Mouse (Mus musculus): ENCODE measurements around the gene Mbtps1. TPM values are rescaled to one million over a fixed set of nuclear protein-coding genes. Genes with fewer than 3 reads are reported as not detected.

The Mbtps1 gene
- polyA plus RNA-seq, 1 experiment from 2014 or later, result 72.2 TPM

DNA sequence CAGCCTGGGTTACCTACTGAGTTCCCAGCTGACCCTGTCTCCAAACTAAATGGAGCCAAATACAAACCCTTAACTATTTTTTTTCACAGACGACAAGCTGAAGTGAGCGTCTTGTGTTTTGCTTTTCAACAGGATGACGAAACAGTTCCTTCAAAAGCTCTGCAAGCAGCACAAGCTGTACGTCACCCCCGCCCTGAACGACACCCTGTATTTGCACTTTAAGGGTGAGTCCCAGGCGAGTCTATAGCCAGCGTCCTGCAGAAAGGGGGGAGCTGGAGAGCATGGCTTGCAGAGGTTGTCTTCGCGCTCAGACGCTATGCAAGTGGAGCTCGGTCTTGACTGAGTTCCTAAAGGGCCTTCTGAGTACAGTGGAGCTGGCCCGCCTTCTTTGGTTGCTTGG, 20.6 kb upstream of the Mbtps1 start:
- Histone ChIP-seq H3K9ac (no peak overlapping the region), H3K36me3 (no peaks in the 10 kb centered on the region), H3K27me3 (replicated peaks) (peaks cover 32% of the 10 kb centered on the region), H3K4me1 (peaks cover 37% of the 10 kb centered on the region), H3K27ac (replicated peaks) (no peak overlapping the region), H3K4me2 (no peak overlapping the region), H3K4me3 (no peak overlapping the region), H3K9me3 (no peaks in the 10 kb centered on the region)
- ATAC-seq (ENCODE audit: extremely low read depth, insufficient number of reproducible peaks, low FRiP score, low TSS enrichment), result no peak
- 46% methylated on average over 13 of the region's 13 CpGs for WGBS

DNA sequence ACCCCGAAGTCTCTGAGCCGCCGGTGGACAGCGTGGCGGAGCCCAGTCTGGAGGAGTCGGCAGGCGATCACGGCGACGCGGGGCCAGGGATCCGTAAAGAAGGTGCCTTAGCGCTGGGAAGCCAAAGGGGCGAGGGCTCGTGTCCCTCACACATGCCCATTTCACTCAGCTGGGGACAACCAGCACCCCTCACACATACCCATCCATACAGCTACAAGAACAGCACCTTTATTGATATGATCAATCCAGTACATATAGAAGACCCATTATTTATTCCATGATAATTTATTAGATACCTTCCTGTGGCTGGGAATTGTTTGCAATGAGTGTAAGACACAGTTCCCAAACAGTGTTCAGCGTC, 16.8 kb upstream of the Mbtps1 start:
- Histone ChIP-seq H3K4me2 (peak overlapping the region; percentile 99), H3K4me1 (peaks cover 30% of the 10 kb centered on the region), H3K27me3 (replicated peaks) (peaks cover 39% of the 10 kb centered on the region), H3K27ac (replicated peaks) (no peak overlapping the region), H3K36me3 (no peaks in the 10 kb centered on the region), H3K9me3 (no peaks in the 10 kb centered on the region), H3K4me3 (peak overlapping the region; percentile 73), H3K9ac (peak overlapping the region; percentile 88)
- 3% methylated on average over 16 of the region's 16 CpGs for WGBS
- ATAC-seq (ENCODE audit: extremely low read depth, insufficient number of reproducible peaks, low FRiP score, low TSS enrichment), result no peak

DNA sequence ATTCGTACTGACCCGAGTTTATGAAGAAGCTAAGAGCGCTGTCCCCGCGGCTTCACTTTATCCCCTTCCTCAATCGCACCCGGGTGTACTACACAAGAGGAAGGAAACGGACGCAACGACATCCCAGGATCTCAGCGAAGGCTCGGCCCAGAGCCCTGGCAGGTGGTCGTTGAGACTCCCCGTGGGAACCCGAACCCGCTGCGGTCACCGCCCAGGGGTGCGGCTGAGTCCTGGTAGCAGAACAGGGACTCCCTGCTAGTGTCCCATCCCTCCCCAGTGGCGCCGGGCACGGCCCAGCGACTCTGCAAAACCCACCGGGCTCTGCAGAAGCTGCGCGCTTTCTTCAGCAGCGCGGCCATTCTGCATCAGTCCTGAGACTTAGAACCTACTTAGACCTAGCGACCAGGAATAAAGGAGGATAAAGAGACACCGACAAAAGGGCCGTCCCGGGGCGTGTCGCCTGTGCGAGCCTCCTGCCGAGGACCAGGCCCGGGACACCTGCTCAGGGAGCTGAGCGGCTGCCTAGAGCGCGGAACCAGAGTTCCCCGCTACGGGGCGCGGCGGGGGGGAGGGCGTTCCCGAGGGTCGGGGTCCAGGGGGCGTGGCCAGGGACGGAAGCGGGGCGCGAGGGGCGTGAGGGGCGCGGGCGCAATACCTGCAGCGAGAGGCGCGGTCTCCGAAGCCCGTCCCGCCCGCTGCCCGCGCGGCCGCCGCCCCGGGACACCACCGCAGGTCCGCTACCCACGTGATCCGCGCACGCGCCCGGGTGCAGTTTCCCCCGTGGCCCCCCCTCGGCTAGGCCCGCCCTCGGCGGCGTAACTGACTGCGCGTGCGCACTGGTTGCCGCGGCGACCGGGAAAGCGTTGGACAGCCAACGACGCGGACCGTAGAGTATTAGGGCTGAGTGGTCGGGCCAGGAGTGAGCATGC, 16.2 kb upstream of the Mbtps1 start, which contains the start of the genes Hsdl1 and Dnaaf1:
TSS of gene Hsdl1 (minus strand) at position 747 of the 929 bp plus-strand sequence.
TSS of gene Dnaaf1 (plus strand) at position 799 of the 929 bp plus-strand sequence.
- Histone ChIP-seq H3K36me3 (no peaks in the 10 kb centered on the region), H3K4me2 (peak within 1 kb of the TSS; percentile 99), H3K27me3 (replicated peaks) (peaks cover 39% of the 10 kb centered on the region), H3K9ac (peak within 1 kb of the TSS; percentile 88), H3K27ac (replicated peaks) (peak within 1 kb of the TSS; percentile 65), H3K4me3 (peak within 1 kb of the TSS; percentile 73), H3K4me1 (peaks cover 27% of the 10 kb centered on the region), H3K9me3 (no peaks in the 10 kb centered on the region)
- 1% methylated on average over 88 of the region's 97 CpGs for WGBS
- ATAC-seq (ENCODE audit: extremely low read depth, insufficient number of reproducible peaks, low FRiP score, low TSS enrichment), result peak; percentile 90

GRCm38 (mm10) chr8:119572411-119572810, 13.9 kb upstream of the Mbtps1 start:
- 87% methylated on average over 4 of the region's 4 CpGs for WGBS

GRCm38 (mm10) chr8:119571135-119571534, 12.6 kb upstream of the Mbtps1 start:
- Histone ChIP-seq H3K9ac (no peak overlapping the region), H3K27me3 (replicated peaks) (peaks cover 16% of the 10 kb centered on the region), H3K36me3 (peaks cover 13% of the 10 kb centered on the region), H3K4me1 (peaks cover 20% of the 10 kb centered on the region), H3K9me3 (no peaks in the 10 kb centered on the region), H3K27ac (replicated peaks) (no peak overlapping the region), H3K4me3 (no peak overlapping the region), H3K4me2 (no peak overlapping the region)
- no peak for ATAC-seq (ENCODE audit: extremely low read depth, insufficient number of reproducible peaks, low FRiP score, low TSS enrichment)
- 75% methylated on average over 6 of the region's 6 CpGs for WGBS

More at GRCm38 (mm10) chr8:119572411-119572810, 13.9 kb upstream of the Mbtps1 start:
- Histone ChIP-seq H3K27me3 (replicated peaks) (peaks cover 28% of the 10 kb centered on the region), H3K9me3 (no peaks in the 10 kb centered on the region), H3K4me3 (no peak overlapping the region), H3K4me1 (peaks cover 20% of the 10 kb centered on the region), H3K36me3 (peaks cover 6% of the 10 kb centered on the region; the same call in 1 of the 2 replicates), H3K27ac (replicated peaks) (no peak overlapping the region), H3K4me2 (no peak overlapping the region), H3K9ac (no peak overlapping the region)
- ATAC-seq (ENCODE audit: extremely low read depth, insufficient number of reproducible peaks, low FRiP score, low TSS enrichment), result no peak

DNA sequence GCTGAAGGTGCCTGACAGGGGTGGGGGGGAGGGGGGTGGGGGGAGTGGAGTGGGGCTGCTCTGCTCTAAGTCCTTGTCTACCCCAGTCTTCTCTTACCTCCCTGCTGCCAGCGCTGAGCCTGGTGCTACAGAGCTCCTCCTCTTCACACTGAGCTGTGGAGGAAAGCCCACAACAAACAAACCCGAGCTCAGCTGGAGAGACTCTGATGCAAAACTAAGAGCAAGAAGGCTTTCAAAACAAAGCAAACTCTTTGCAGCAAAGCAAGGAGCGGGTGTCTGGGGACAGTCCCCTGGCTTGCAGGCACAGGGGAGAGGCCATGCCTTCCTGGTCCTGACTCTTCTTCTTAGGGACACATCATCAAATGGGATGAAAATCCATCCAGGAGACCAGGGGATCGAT, 11.3 kb upstream of the Mbtps1 start:
- Histone ChIP-seq H3K4me2 (no peak overlapping the region), H3K27me3 (replicated peaks) (peaks cover 7% of the 10 kb centered on the region; the same call in 1 of the 2 replicates), H3K36me3 (peaks cover 26% of the 10 kb centered on the region), H3K9me3 (no peaks in the 10 kb centered on the region), H3K4me1 (peaks cover 20% of the 10 kb centered on the region), H3K4me3 (no peak overlapping the region), H3K27ac (replicated peaks) (no peak overlapping the region), H3K9ac (no peak overlapping the region)
- WGBS, result 49% methylated on average over 4 of the region's 4 CpGs
- no peak for ATAC-seq (ENCODE audit: extremely low read depth, insufficient number of reproducible peaks, low FRiP score, low TSS enrichment)

DNA sequence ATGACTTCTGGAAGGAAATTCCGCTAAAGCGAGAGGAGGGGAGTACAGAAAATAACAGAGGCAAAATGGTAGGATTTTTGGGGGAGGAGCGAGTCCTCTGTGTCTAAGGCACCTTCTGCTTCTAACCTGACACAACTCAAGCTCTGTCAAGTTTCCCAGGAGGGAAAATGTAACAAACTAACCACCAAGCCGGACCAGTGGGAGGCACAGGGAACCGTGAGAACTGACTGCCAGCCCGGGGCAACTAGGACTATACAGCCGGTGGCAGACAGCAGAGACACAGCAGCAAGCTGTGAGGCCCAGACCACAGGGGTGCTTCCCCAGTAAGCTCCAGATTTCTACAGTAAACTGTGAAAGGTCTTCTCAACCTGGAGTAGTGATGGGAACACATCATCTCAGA, 10.4 kb upstream of the Mbtps1 start:
- peaks cover 35% of the 10 kb centered on the region for H3K36me3 ChIP-seq
- no peak overlapping the region for H3K4me2 ChIP-seq
- no peaks in the 10 kb centered on the region for H3K9me3 ChIP-seq
- peaks cover 15% of the 10 kb centered on the region for H3K4me1 ChIP-seq
- no peak overlapping the region for H3K27ac ChIP-seq (replicated peaks)
- WGBS, result 58% methylated on average over 7 of the region's 7 CpGs
- no peak overlapping the region for H3K4me3 ChIP-seq
- no peak overlapping the region for H3K9ac ChIP-seq
- no peak for ATAC-seq (ENCODE audit: extremely low read depth, insufficient number of reproducible peaks, low FRiP score, low TSS enrichment)
- H3K27me3 ChIP-seq (replicated peaks), result peaks cover 7% of the 10 kb centered on the region; the same call in 1 of the 2 replicates

- peaks cover 1% of the 10 kb centered on the region; the same call in 1 of the 2 replicates for H3K27me3 ChIP-seq (replicated peaks)
- no peak for ATAC-seq (ENCODE audit: extremely low read depth, insufficient number of reproducible peaks, low FRiP score, low TSS enrichment)
- no peak overlapping the region for H3K9ac ChIP-seq
- no peak overlapping the region for H3K4me2 ChIP-seq
- H3K9me3 ChIP-seq, result no peaks in the 10 kb centered on the region
- peaks cover 8% of the 10 kb centered on the region for H3K4me1 ChIP-seq
- no peak overlapping the region for H3K4me3 ChIP-seq
- WGBS, result 79% methylated on average over 9 of the region's 9 CpGs
- peaks cover 42% of the 10 kb centered on the region for H3K36me3 ChIP-seq
- no peak overlapping the region for H3K27ac ChIP-seq (replicated peaks)
Observed at GRCm38 (mm10) chr8:119568251-119568650, 9.7 kb upstream of the Mbtps1 start.

- Histone ChIP-seq H3K27ac (replicated peaks) (no peak overlapping the region), H3K9ac (no peak overlapping the region), H3K9me3 (no peaks in the 10 kb centered on the region), H3K27me3 (replicated peaks) (no peaks in the 10 kb centered on the region), H3K36me3 (peaks cover 60% of the 10 kb centered on the region), H3K4me1 (peaks cover 5% of the 10 kb centered on the region; the same call in 1 of the 2 replicates), H3K4me3 (no peak overlapping the region), H3K4me2 (no peak overlapping the region)
- 59% methylated on average over 11 of the region's 11 CpGs for WGBS
- no peak for ATAC-seq (ENCODE audit: extremely low read depth, insufficient number of reproducible peaks, low FRiP score, low TSS enrichment)
Observed at GRCm38 (mm10) chr8:119566367-119566766, 7.8 kb upstream of the Mbtps1 start.

GRCm38 (mm10) chr8:119563849-119564251, 5.3 kb upstream of the Mbtps1 start:
- WGBS, result 87% methylated on average over 14 of the region's 14 CpGs

DNA sequence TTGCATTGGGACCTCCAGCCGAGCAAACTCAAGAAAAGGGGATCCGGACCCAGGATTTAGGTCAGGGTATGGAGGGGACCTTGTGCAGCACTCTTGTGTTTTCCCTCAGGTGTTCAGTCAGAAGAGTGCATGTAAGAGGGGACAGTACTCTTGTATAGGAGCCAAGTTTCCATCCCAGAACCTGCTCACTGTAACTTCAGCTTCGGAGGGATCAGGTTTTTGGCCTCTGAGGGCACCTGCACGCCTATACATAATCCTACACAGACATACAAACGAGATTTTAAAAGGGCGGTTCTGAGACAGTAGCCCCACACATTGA, 826 bp upstream of the Mbtps1 start:
- Histone ChIP-seq H3K4me1 (peaks cover 25% of the 10 kb centered on the region), H3K4me3 (peak overlapping the region; percentile 88), H3K36me3 (peaks cover 29% of the 10 kb centered on the region), H3K27ac (replicated peaks) (no peak overlapping the region; the same call in 1 of the 2 replicates), H3K9ac (peak overlapping the region; percentile 82), H3K27me3 (replicated peaks) (no peaks in the 10 kb centered on the region), H3K9me3 (no peaks in the 10 kb centered on the region), H3K4me2 (peak overlapping the region; percentile 83)
- 85% methylated on average over 6 of the region's 6 CpGs for WGBS
- no peak for ATAC-seq (ENCODE audit: extremely low read depth, insufficient number of reproducible peaks, low FRiP score, low TSS enrichment)

More at GRCm38 (mm10) chr8:119563849-119564251, 5.3 kb upstream of the Mbtps1 start:
- peaks cover 60% of the 10 kb centered on the region for H3K36me3 ChIP-seq
- no peak for ATAC-seq (ENCODE audit: extremely low read depth, insufficient number of reproducible peaks, low FRiP score, low TSS enrichment)
- no peaks in the 10 kb centered on the region for H3K9me3 ChIP-seq
- H3K4me1 ChIP-seq, result peaks cover 6% of the 10 kb centered on the region; the same call in 1 of the 2 replicates
- no peak overlapping the region for H3K27ac ChIP-seq (replicated peaks)
- H3K4me3 ChIP-seq, result no peak overlapping the region
- no peaks in the 10 kb centered on the region for H3K27me3 ChIP-seq (replicated peaks)
- no peak overlapping the region for H3K4me2 ChIP-seq
- H3K9ac ChIP-seq, result no peak overlapping the region
